Mouse (Mus musculus) retina, postnatal 7 days (tissue): ENCODE measurements around the gene Kif2c.
A peak's percentile ranks its signal among the peaks of the same experiment; 100 is the strongest.
"Not testable (repeated sequence)": the region's sequence is repeated elsewhere in the genome, so short reads cannot be mapped to it uniquely, and the experiment has no call there.

Source experiments
- DNase-seq: peaks from one replicate; pipeline ENCODE4 v3.0.0-alpha.2; 2012; ENCODE audit warnings: low read depth, low spot score

The Kif2c gene

GRCm38 (mm10) chr4:117189382-117189855 lies 7.0 kb upstream of the Kif2c start:
- DNase-seq = peak; percentile 73

- DNase-seq = no peak
Measured at GRCm38 (mm10) chr4:117188969-117189368, 6.5 kb upstream of the Kif2c start.

- DNase-seq = not testable (repeated sequence)
Measured at GRCm38 (mm10) chr4:117182759-117183096, 289 bp upstream of the Kif2c start.

GRCm38 (mm10) chr4:117169936-117170335 lies 12.5 kb downstream of the Kif2c start:
- DNase-seq = no peak

- DNase-seq = no peak
Measured at GRCm38 (mm10) chr4:117161183-117161582, 21.3 kb downstream of the Kif2c start.

GRCm38 (mm10) chr4:117159666-117160065 lies 22.8 kb downstream of the Kif2c start:
- DNase-seq = no peak

- DNase-seq = no peak
Measured at GRCm38 (mm10) chr4:117156372-117156771, 26.1 kb downstream of the Kif2c start.

- peak; percentile 78 for DNase-seq
Measured at GRCm38 (mm10) chr4:117155792-117156355, 26.6 kb downstream of the Kif2c start, which contains the start of gene Rps8. Gene Rps8 (minus strand): TSS chr4:117156243.

- DNase-seq = no peak
Measured at GRCm38 (mm10) chr4:117155020-117155791, 27.2 kb downstream of the Kif2c start.

- DNase-seq = no peak
Measured at GRCm38 (mm10) chr4:117152714-117153113, 29.7 kb downstream of the Kif2c start.

- no peak for DNase-seq
Measured at GRCm38 (mm10) chr4:117151416-117151815, 31.0 kb downstream of the Kif2c start.

- DNase-seq = no peak
Measured at GRCm38 (mm10) chr4:117150212-117150733, 32.2 kb downstream of the Kif2c start.

- no peak for DNase-seq
Measured at GRCm38 (mm10) chr4:117149291-117150211, 32.9 kb downstream of the Kif2c start.

- no peak for DNase-seq
Measured at GRCm38 (mm10) chr4:117148815-117149214, 33.6 kb downstream of the Kif2c start.

- DNase-seq = no peak
Measured at GRCm38 (mm10) chr4:117148047-117148713, 34.3 kb downstream of the Kif2c start.

GRCm38 (mm10) chr4:117146176-117146575 lies 36.3 kb downstream of the Kif2c start:
- DNase-seq = peak; percentile 79

GRCm38 (mm10) chr4:117145248-117145647 lies 37.2 kb downstream of the Kif2c start:
- DNase-seq = no peak

- no peak for DNase-seq
Measured at GRCm38 (mm10) chr4:117143023-117143422, 39.4 kb downstream of the Kif2c start.

- no peak for DNase-seq
Measured at GRCm38 (mm10) chr4:117140613-117141012, 41.8 kb downstream of the Kif2c start.

GRCm38 (mm10) chr4:117139217-117139612 lies 43.2 kb downstream of the Kif2c start:
- DNase-seq = no peak
